Mouse (Mus musculus): ENCODE measurements at regions not wholly inside any gene's neighbourhood (a gene's known extent, or its start where the extent isn't known, plus 50 kb on each side); places are given as distances from the start of the nearest gene placed in this dataset.

GRCm38 (mm10) chr1:98727354-98728015 lies 306.6 kb downstream of the Slco6d1 start:
- TF ChIP-seq TCF12 (IDR thresholded peaks at IDR 0.05; ENCODE audit: low read depth, low read length): no peak
- TF ChIP-seq ZNF384 (IDR thresholded peaks at IDR 0.05; ENCODE audit: low read depth, low read length): no peak
- no peak for TF ChIP-seq MAX (IDR thresholded peaks at IDR 0.05; ENCODE audit: low read length)
- TF ChIP-seq BHLHE40 (IDR thresholded peaks at IDR 0.05; ENCODE audit: low read depth, low read length): no peak
- TF ChIP-seq CTCF (conservative IDR thresholded peaks at IDR 0.05 in 1 of 2, IDR thresholded peaks at IDR 0.05 in 1 of 2; ENCODE audit: low read depth in 2 of 2, low read length in 2 of 2): no peak
- TF ChIP-seq GABPA (IDR thresholded peaks at IDR 0.05; ENCODE audit: insufficient replicate concordance, low read depth, low read length): no peak
- TF ChIP-seq ZMIZ1 (IDR thresholded peaks at IDR 0.05; ENCODE audit: low read depth, low read length): no peak
- TF ChIP-seq KAT2A (IDR thresholded peaks at IDR 0.05; ENCODE audit: insufficient replicate concordance, low read length): no peak
- no peak for TF ChIP-seq TBP (conservative IDR thresholded peaks at IDR 0.05; ENCODE audit: low read depth, low read length)
- no peak for TF ChIP-seq ZKSCAN1 (IDR thresholded peaks at IDR 0.05; ENCODE audit: borderline replicate concordance, low read depth, low read length)
- no peak for TF ChIP-seq IRF4 (IDR thresholded peaks at IDR 0.05; ENCODE audit: low read depth, low read length)
- TF ChIP-seq ELF1 (IDR thresholded peaks at IDR 0.05; ENCODE audit: low read depth, low read length): no peak
- TF ChIP-seq CHD1 (IDR thresholded peaks at IDR 0.05; ENCODE audit: low read depth, low read length): no peak
- TF ChIP-seq E2F4 (IDR thresholded peaks at IDR 0.05; ENCODE audit: insufficient replicate concordance, low read depth, low read length): no peak
- TF ChIP-seq JUN (IDR thresholded peaks at IDR 0.05; ENCODE audit: insufficient read depth, low read depth, low read length): no peak
- dilution Hi-C loops (cut with MboI; ENCODE audit: extremely low pct_ligation_motif_present, extremely low pct_unique_long_range_greater_than_20kb, low sequenced_read_pairs) (no loop called here), in situ Hi-C loops (cut with MboI; ENCODE audit: low pct_ligation_motif_present, low pct_unique_long_range_greater_than_20kb, low sequenced_read_pairs) (no loop called here)
- Histone ChIP-seq H3K79me2 (replicated peaks; ENCODE audit: control insufficient read depth, extremely low read depth, insufficient read depth, poor library complexity, severe bottlenecking) (no peaks in the 10 kb centered on the region), H3K27ac (ENCODE audit: insufficient read depth, low read depth) (no peak overlapping the region), H3K4me1 (ENCODE audit: control insufficient read depth in 1 of 2, insufficient read depth in 2 of 2) (no peaks in the 10 kb centered on the region), H3K27me3 (replicated peaks) (no peaks in the 10 kb centered on the region), H3K4me3 (replicated peaks in 1 of 3; ENCODE audit: low read depth in 2 of 3, low read length in 2 of 3, poor library complexity in 1 of 3) (no peak overlapping the region), H3K9me3 (replicated peaks; ENCODE audit: low read length) (peaks cover 62% of the 10 kb centered on the region), H3K36me3 (replicated peaks in 1 of 2; ENCODE audit: control insufficient read depth in 1 of 2, insufficient read depth in 1 of 2, low read length in 1 of 2) (no peaks in the 10 kb centered on the region), H3K4me2 (ENCODE audit: insufficient read depth, low read depth, poor library complexity, severe bottlenecking) (no peak overlapping the region), H3K9ac (ENCODE audit: insufficient read depth, low read depth) (no peak overlapping the region)
- no peak for DNase-seq (ENCODE audit: extremely low read depth)

GRCm38 (mm10) chr1:98748886-98749285 lies 328.0 kb downstream of the Slco6d1 start:
- H3K4me2 ChIP-seq (ENCODE audit: insufficient read depth, low read depth, poor library complexity, severe bottlenecking): no peak overlapping the region
- in situ Hi-C loops (cut with MboI; ENCODE audit: low pct_ligation_motif_present, low pct_unique_long_range_greater_than_20kb, low sequenced_read_pairs): no loop called here
- no peak for DNase-seq (ENCODE audit: extremely low read depth)
- dilution Hi-C loops (cut with MboI; ENCODE audit: extremely low pct_ligation_motif_present, extremely low pct_unique_long_range_greater_than_20kb, low sequenced_read_pairs): no loop called here
- H3K27me3 ChIP-seq (replicated peaks): no peaks in the 10 kb centered on the region
- H3K9ac ChIP-seq (ENCODE audit: insufficient read depth, low read depth): no peak overlapping the region
- no peaks in the 10 kb centered on the region for H3K79me2 ChIP-seq (replicated peaks; ENCODE audit: control insufficient read depth, extremely low read depth, insufficient read depth, poor library complexity, severe bottlenecking)
- TF ChIP-seq MYC (IDR thresholded peaks at IDR 0.05; ENCODE audit: low read depth, low read length) (no peak), JUN (IDR thresholded peaks at IDR 0.05; ENCODE audit: insufficient read depth, low read depth, low read length) (no peak), ZKSCAN1 (IDR thresholded peaks at IDR 0.05; ENCODE audit: borderline replicate concordance, low read depth, low read length) (no peak), E2F4 (IDR thresholded peaks at IDR 0.05; ENCODE audit: insufficient replicate concordance, low read depth, low read length) (no peak), SIN3A (IDR thresholded peaks at IDR 0.05; ENCODE audit: low read length) (no peak), UBTF (IDR thresholded peaks at IDR 0.05; ENCODE audit: low read depth, low read length) (no peak), MAZ (IDR thresholded peaks at IDR 0.05; ENCODE audit: low read depth, low read length) (no peak), JUND (conservative IDR thresholded peaks at IDR 0.05; ENCODE audit: low read depth, low read length) (no peak), TBP (conservative IDR thresholded peaks at IDR 0.05; ENCODE audit: low read depth, low read length) (no peak), CHD2 (IDR thresholded peaks at IDR 0.05; ENCODE audit: low read length) (no peak), EP300 (IDR thresholded peaks at IDR 0.05; ENCODE audit: low read length) (no peak), HCFC1 (IDR thresholded peaks at IDR 0.05; ENCODE audit: low read depth, low read length) (no peak), MAX (IDR thresholded peaks at IDR 0.05; ENCODE audit: low read length) (no peak)
- no peaks in the 10 kb centered on the region for H3K4me1 ChIP-seq (ENCODE audit: control insufficient read depth in 1 of 2, insufficient read depth in 2 of 2)
- no peak overlapping the region for H3K4me3 ChIP-seq (replicated peaks in 1 of 3; ENCODE audit: low read depth in 2 of 3, low read length in 2 of 3, poor library complexity in 1 of 3)
- H3K9me3 ChIP-seq (replicated peaks; ENCODE audit: low read length): peaks cover 22% of the 10 kb centered on the region
- no peaks in the 10 kb centered on the region for H3K36me3 ChIP-seq (replicated peaks in 1 of 2; ENCODE audit: control insufficient read depth in 1 of 2, insufficient read depth in 1 of 2, low read length in 1 of 2)
- H3K27ac ChIP-seq (ENCODE audit: insufficient read depth, low read depth): no peak overlapping the region
